Mouse (Mus musculus): Measurements from ENCODE around the gene Shc1. TPM values are rescaled to one million over a fixed set of nuclear protein-coding genes. Genes with fewer than 3 reads are reported as not detected.

Gene Shc1
- total and polyA plus RNA-seq, 3 experiments, result 49.2 to 79.8 TPM; not detected in 1

GRCm38 (mm10) chr3:89420421-89420820 is 2.2 kb downstream of the Shc1 start:
- DNase-seq (ENCODE audit: low read depth, low spot score), result no peak
- no peak overlapping the region for H3K4me3 ChIP-seq (ENCODE audit: control insufficient read depth in 1 of 2, insufficient read depth in 1 of 2, low read depth in 2 of 2, low read length in 2 of 2)
- no peak for TF ChIP-seq EP300 (IDR thresholded peaks at IDR 0.05; ENCODE audit: low read depth in 1 of 2, low read length in 2 of 2)
- peak; percentile 50; the same call in 1 of the 2 replicates for TF ChIP-seq ZNF384 (IDR thresholded peaks at IDR 0.05; ENCODE audit: low read depth, low read length)
- H3K27me3 ChIP-seq (ENCODE audit: control insufficient read depth in 1 of 2, insufficient read depth in 2 of 2, low read length in 2 of 2), result no peaks in the 10 kb centered on the region
- no peak overlapping the region for H3K9ac ChIP-seq (ENCODE audit: control insufficient read depth, low read depth, low read length, poor library complexity, severe bottlenecking)
- no peak overlapping the region for H3K27ac ChIP-seq (ENCODE audit: control insufficient read depth, low read depth, low read length)
- peaks cover 48% of the 10 kb centered on the region for H3K79me2 ChIP-seq (ENCODE audit: control insufficient read depth, insufficient read depth, low read length, poor library complexity)
- peaks cover 12 to 57% of the 10 kb centered on the region in 2 experiments for H3K36me3 ChIP-seq (ENCODE audit: control insufficient read depth in 1 of 2, insufficient read depth in 2 of 2, low read length in 2 of 2)
- no peaks in the 10 kb centered on the region for H3K9me3 ChIP-seq (replicated peaks; ENCODE audit: insufficient read depth, low read length)
- H3K4me1 ChIP-seq (ENCODE audit: control insufficient read depth in 1 of 2, insufficient read depth in 2 of 2, low read length in 2 of 2), result peaks cover 27 to 57% of the 10 kb centered on the region in 2 experiments

- H3K79me2 ChIP-seq (ENCODE audit: control insufficient read depth, insufficient read depth, low read length, poor library complexity), result peaks cover 42% of the 10 kb centered on the region
- TF ChIP-seq E2F4 (IDR thresholded peaks at IDR 0.05; ENCODE audit: borderline replicate concordance, low read depth, low read length) (no peak; the same call in 1 of the 2 replicates), HCFC1 (IDR thresholded peaks at IDR 0.05; ENCODE audit: low read depth, low read length) (0 out of 2 replicates have a peak, but pooled peaks have one; percentile 28), USF1 (IDR thresholded peaks at IDR 0.05; ENCODE audit: low read depth, low read length) (no peak), RAD21 (IDR thresholded peaks at IDR 0.05; ENCODE audit: low read depth, low read length) (no peak), TBP (IDR thresholded peaks at IDR 0.05; ENCODE audit: low read depth, low read length) (no peak), EP300 (IDR thresholded peaks at IDR 0.05; ENCODE audit: low read depth in 1 of 2, low read length in 2 of 2) (no peak), ELF1 (IDR thresholded peaks at IDR 0.05; ENCODE audit: low read depth, low read length) (no peak), TAL1 (IDR thresholded peaks at IDR 0.05; ENCODE audit: low read length) (no peak), MEF2A (IDR thresholded peaks at IDR 0.05; ENCODE audit: extremely low read depth, insufficient replicate concordance, low read depth, low read length, poor library complexity, severe bottlenecking) (no peak), CHD1 (IDR thresholded peaks at IDR 0.05; ENCODE audit: low read depth, low read length) (no peak), NRF1 (IDR thresholded peaks at IDR 0.05; ENCODE audit: insufficient read depth, low read depth, low read length, poor library complexity, severe bottlenecking) (no peak), CHD2 (IDR thresholded peaks at IDR 0.05; ENCODE audit: low read length) (no peak), SIN3A (IDR thresholded peaks at IDR 0.05; ENCODE audit: low read length) (peak; percentile 47; the same call in 1 of the 2 replicates), ZMIZ1 (IDR thresholded peaks at IDR 0.05; ENCODE audit: low read depth, low read length) (no peak)
- peak; percentile 83 for DNase-seq (ENCODE audit: low read depth, low spot score)
- no peaks in the 10 kb centered on the region for H3K9me3 ChIP-seq (replicated peaks; ENCODE audit: insufficient read depth, low read length)
- H3K27ac ChIP-seq (ENCODE audit: control insufficient read depth, low read depth, low read length), result no peak overlapping the region
- peaks cover 27 to 57% of the 10 kb centered on the region in 2 experiments for H3K4me1 ChIP-seq (ENCODE audit: control insufficient read depth in 1 of 2, insufficient read depth in 2 of 2, low read length in 2 of 2)
- H3K36me3 ChIP-seq (ENCODE audit: control insufficient read depth in 1 of 2, insufficient read depth in 2 of 2, low read length in 2 of 2), result peaks cover 12 to 57% of the 10 kb centered on the region in 2 experiments
- no peaks in the 10 kb centered on the region for H3K27me3 ChIP-seq (ENCODE audit: control insufficient read depth in 1 of 2, insufficient read depth in 2 of 2, low read length in 2 of 2)
- H3K9ac ChIP-seq (ENCODE audit: control insufficient read depth, low read depth, low read length, poor library complexity, severe bottlenecking), result peak overlapping the region; percentile 3; the same call in 1 of the 2 replicates
- 0 out of 4 replicates have a peak overlapping the region, but pooled peaks of 1 of the 2 experiments have one; percentile 12 for H3K4me3 ChIP-seq (ENCODE audit: control insufficient read depth in 1 of 2, insufficient read depth in 1 of 2, low read depth in 2 of 2, low read length in 2 of 2)
These were observed 2.9 kb downstream of the Shc1 start for GRCm38 (mm10) chr3:89421002-89421774.

Data from MEL (cell line).